Mouse (Mus musculus) heart, postnatal 36 days (tissue): Measurements from ENCODE around the gene Krtap5-5. TPM values are rescaled to one million over a fixed set of nuclear protein-coding genes. Genes with fewer than 3 reads are reported as not detected.
"Not testable (repeated sequence)": the region's sequence is repeated elsewhere in the genome, so short reads cannot be mapped to it uniquely, and the experiment has no call there.

Source experiments
- DNase-seq, 2 experiments: peaks; one replicate each; pipeline ENCODE4 v3.0.0; 2021 to 2022
- intact Hi-C: fragments of 180-260 bp; cut with DNase I; formaldehyde crosslinking; loops from one replicate; pipeline ENCODE4 v1.15.1; 2025
- total RNA-seq, 2 experiments: library from RNA; stranded (reverse); gene quantifications; 2 replicates each; pipeline ENCODE4 v1.2.3; 2021

Gene Krtap5-5
- not detected for total RNA-seq

- intact Hi-C loops, DNase-seq: not testable (repeated sequence)
Measured at GRCm38 (mm10) chr7:142229871-142230270, at the start of gene Krtap5-5. TSS of gene Krtap5-5 (minus strand) at chr7:142229971.

GRCm38 (mm10) chr7:142279291-142279690, 49.5 kb upstream of the Krtap5-5 start:
- intact Hi-C loops, result loop anchor here (1.0 kb wide), 1 partner anchor 8 kb away; no protein-coding TSS in a partner anchor

GRCm38 (mm10) chr7:142278183-142278582, 48.4 kb upstream of the Krtap5-5 start:
- intact Hi-C loops, result not testable (repeated sequence)
- DNase-seq, result peak; percentile 50 to 71

More at GRCm38 (mm10) chr7:142279291-142279690, 49.5 kb upstream of the Krtap5-5 start:
- not testable (repeated sequence) for DNase-seq

GRCm38 (mm10) chr7:142274263-142274662, 44.5 kb upstream of the Krtap5-5 start, which contains the start of gene Gm4559:
TSS of gene Gm4559 (minus strand) at chr7:142274363.
- intact Hi-C loops, DNase-seq: not testable (repeated sequence)

GRCm38 (mm10) chr7:142258254-142258653, 28.5 kb upstream of the Krtap5-5 start, which contains the start of gene Gm2431:
TSS of gene Gm2431 (minus strand) at chr7:142258354.
- intact Hi-C loops, DNase-seq: not testable (repeated sequence)

GRCm38 (mm10) chr7:142255517-142255916, 25.7 kb upstream of the Krtap5-5 start:
- DNase-seq, result peak; percentile 13 to 31
- intact Hi-C loops, result no loop called here

- intact Hi-C loops, result loop anchor here (1.0 kb wide), 1 partner anchor 104 kb away; no protein-coding TSS in a partner anchor
- DNase-seq, result peak; percentile 31 to 41
Measured at GRCm38 (mm10) chr7:142249824-142250223, 20.1 kb upstream of the Krtap5-5 start.

- intact Hi-C loops, result no loop called here
- no peak for DNase-seq
Measured at GRCm38 (mm10) chr7:142240978-142241377, 11.2 kb upstream of the Krtap5-5 start, which contains the start of gene Gm40460. TSS of gene Gm40460 (minus strand) at chr7:142241078.

- no peak for DNase-seq
- intact Hi-C loops, result no loop called here
Measured at GRCm38 (mm10) chr7:142231540-142231939, 1.8 kb upstream of the Krtap5-5 start.

GRCm38 (mm10) chr7:142224518-142224917, 5.3 kb downstream of the Krtap5-5 start:
- intact Hi-C loops, result no loop called here
- no peak for DNase-seq

- DNase-seq, intact Hi-C loops: not testable (repeated sequence)
Measured at GRCm38 (mm10) chr7:142212136-142212535, 17.6 kb downstream of the Krtap5-5 start.

GRCm38 (mm10) chr7:142211559-142211958, 18.2 kb downstream of the Krtap5-5 start, which contains the start of gene Gm7579:
TSS of gene Gm7579 (plus strand) at chr7:142211859.
- intact Hi-C loops, result no loop called here
- no peak for DNase-seq

- DNase-seq, intact Hi-C loops: not testable (repeated sequence)
Measured at GRCm38 (mm10) chr7:142206891-142207290, 22.9 kb downstream of the Krtap5-5 start.

- DNase-seq, result no peak
- intact Hi-C loops, result no loop called here
Measured at GRCm38 (mm10) chr7:142205488-142205887, 24.3 kb downstream of the Krtap5-5 start.

- DNase-seq, result no peak
- intact Hi-C loops, result no loop called here
Measured at GRCm38 (mm10) chr7:142201064-142201463, 28.7 kb downstream of the Krtap5-5 start, which contains the start of gene Krtap5-3. TSS of gene Krtap5-3 (plus strand) at chr7:142201364.

- intact Hi-C loops, result no loop called here
Measured at GRCm38 (mm10) chr7:142198748-142199147, 31.0 kb downstream of the Krtap5-5 start.

GRCm38 (mm10) chr7:142190289-142190688, 39.5 kb downstream of the Krtap5-5 start, which contains the start of gene Gm10153:
TSS of gene Gm10153 (minus strand) at chr7:142190389.
- intact Hi-C loops, result no loop called here
- no peak for DNase-seq

More at GRCm38 (mm10) chr7:142198748-142199147, 31.0 kb downstream of the Krtap5-5 start:
- DNase-seq, result no peak

GRCm38 (mm10) chr7:142188156-142188555, 41.6 kb downstream of the Krtap5-5 start:
- intact Hi-C loops, result no loop called here
- no peak for DNase-seq

- DNase-seq, result no peak
- intact Hi-C loops, result no loop called here
Measured at GRCm38 (mm10) chr7:142181021-142181420, 48.8 kb downstream of the Krtap5-5 start.
